Mouse (Mus musculus) stomach, postnatal 0 days (tissue): Measurements from ENCODE around the gene Cenpq. TPM values are rescaled to one million over a fixed set of nuclear protein-coding genes. Genes with fewer than 3 reads are reported as not detected.

Experiments used
- ATAC-seq: fragments of 200-750 bp; cut with Nextera tagmentation; 2 replicates; pipeline ENCODE4 v1.8.0; 2017; ENCODE audit not compliant: low FRiP score, low TSS enrichment
- DNase-seq: peaks from one replicate; pipeline ENCODE4 v3.0.0-alpha.2; 2016; ENCODE audit warnings: low spot score
- H3K27ac ChIP-seq: fragments of 300-500 bp; sonication (generic); replicated peaks from 2 replicates; pipeline ENCODE4 v1.5.1; 2014; ENCODE audit warnings: mild to moderate bottlenecking, control low read depth
- H3K27me3 ChIP-seq: fragments of 300-500 bp; sonication (generic); 2 replicates; pipeline ENCODE4 v1.6.1; 2014; ENCODE audit warnings: low read length; ENCODE audit not compliant: control insufficient read depth, insufficient read depth
- H3K36me3 ChIP-seq: fragments of 300-500 bp; sonication (generic); 2 replicates; pipeline ENCODE4 v1.6.1; 2014; ENCODE audit warnings: low read length, mixed read lengths; ENCODE audit not compliant: control insufficient read depth, insufficient read depth
- H3K4me1 ChIP-seq: fragments of 300-500 bp; sonication (generic); replicated peaks from 2 replicates; pipeline ENCODE4 v1.6.1; 2014; ENCODE audit warnings: antibody characterized with exemption; ENCODE audit not compliant: control insufficient read depth, insufficient read depth
- H3K4me2 ChIP-seq: fragments of 300-500 bp; sonication (generic); replicated peaks from 2 replicates; pipeline ENCODE4 v1.6.1; 2014; ENCODE audit warnings: low read depth, mild to moderate bottlenecking, control low read depth, moderate library complexity
- H3K4me3 ChIP-seq: fragments of 300-500 bp; sonication (generic); 2 replicates; pipeline ENCODE4 v1.5.1; 2014; ENCODE audit warnings: low read depth, low read length, control low read depth
- H3K9ac ChIP-seq: fragments of 300-500 bp; sonication (generic); 2 replicates; pipeline ENCODE4 v1.6.1; 2014; ENCODE audit warnings: mild to moderate bottlenecking, low read length, control low read depth, mixed read lengths
- H3K9me3 ChIP-seq: fragments of 300-500 bp; sonication (generic); 2 replicates; pipeline ENCODE4 v1.6.1; 2016; ENCODE audit warnings: low read length; ENCODE audit not compliant: control insufficient read depth
- CTCF ChIP-seq: IDR thresholded peaks from 2 replicates; pipeline ENCODE4 v1.5.1; 2016; ENCODE audit warnings: antibody characterized with exemption, low read depth, mild to moderate bottlenecking, moderate library complexity
- EP300 ChIP-seq: optimal IDR thresholded peaks from 2 replicates; pipeline ENCODE3; 2016; ENCODE audit warnings: antibody characterized with exemption
- WGBS: fragments of 180-500 bp; shearing (Covaris S2); extraction: QIAGEN DNeasy Blood & Tissue Kit; methylation state at CpG from one replicate; pipeline ENCODE4 v1.1.7; 2014; 5-methylcytosine and 5-hydroxymethylcytosine counted together
- polyA plus RNA-seq: library from polyadenylated mRNA; unstranded; fragments of >200 nt; fragmentation: Nextera tagmentation; extraction: Ambion mirVana; gene quantifications from 2 replicates; pipeline ENCODE4 v1.2.1, GENCODE M21; 2015

Gene Cenpq
- polyA plus RNA-seq, 1 experiment from 2014 or later = 10.0 TPM

DNA sequence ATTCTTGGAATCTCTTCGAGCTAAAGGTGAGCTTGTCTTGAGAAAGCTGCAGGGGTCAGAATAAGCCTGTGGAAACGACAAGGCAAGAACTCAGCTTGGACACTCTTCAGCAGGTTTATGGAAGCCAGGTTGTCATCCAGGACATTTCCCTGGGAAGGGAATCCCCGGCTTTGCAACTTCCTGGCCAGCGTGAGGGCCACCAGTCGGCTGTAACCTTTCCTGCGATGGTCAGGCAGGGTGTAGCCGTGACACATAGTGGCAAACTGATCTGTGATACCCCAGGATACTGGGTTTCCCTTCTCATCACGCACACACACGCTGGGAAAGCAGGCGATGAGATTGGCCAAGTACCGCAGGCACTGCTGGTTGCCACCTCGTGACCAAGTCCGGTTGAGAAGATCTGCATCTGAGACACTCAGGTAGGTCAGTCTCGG, 30.1 kb downstream of the Cenpq start:
- Histone ChIP-seq H3K4me1 (0 out of 2 replicates have a peak, but pooled peaks cover 2% of the 10 kb centered on the region), H3K9ac (peak overlapping the region; percentile 18; the same call in 1 of the 2 replicates), H3K27ac (no peak overlapping the region), H3K4me3 (no peak overlapping the region), H3K36me3 (no peaks in the 10 kb centered on the region), H3K4me2 (peak overlapping the region; percentile 34; the same call in 1 of the 2 replicates), H3K27me3 (no peaks in the 10 kb centered on the region), H3K9me3 (no peaks in the 10 kb centered on the region)
- no peak for TF ChIP-seq CTCF
- no peak for TF ChIP-seq EP300
- DNase-seq = no peak
- no peak for ATAC-seq
- 11% methylated on average over 13 of the region's 14 CpGs for WGBS

DNA sequence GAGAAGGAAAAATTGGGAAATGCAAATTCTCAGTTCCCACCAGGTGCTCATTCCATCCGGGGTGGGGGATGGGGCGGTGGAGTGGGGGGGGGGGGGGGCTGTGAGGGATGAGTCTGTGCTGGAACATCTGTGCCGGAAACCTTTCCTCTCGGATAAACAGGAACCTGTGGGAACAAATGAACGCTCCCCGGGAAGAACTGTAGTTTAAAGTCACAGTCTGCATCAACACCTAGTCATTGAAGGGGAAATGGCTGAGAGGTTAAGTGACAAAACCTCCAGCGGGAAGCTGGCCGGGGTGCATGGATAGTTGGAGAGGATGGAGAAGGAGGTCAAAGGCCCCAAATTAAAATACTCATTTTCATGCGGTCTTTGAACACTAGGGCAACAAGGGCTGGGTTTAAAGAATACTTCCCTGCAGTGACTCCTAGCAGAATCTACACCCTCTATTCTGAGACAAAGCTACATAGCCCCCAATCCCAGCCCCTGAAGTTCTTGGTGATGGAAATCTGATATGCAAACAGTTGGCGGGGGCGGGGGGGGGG, 30.7 kb downstream of the Cenpq start:
- Histone ChIP-seq H3K36me3 (no peaks in the 10 kb centered on the region), H3K27me3 (no peaks in the 10 kb centered on the region), H3K27ac (no peak overlapping the region), H3K9me3 (no peaks in the 10 kb centered on the region), H3K4me2 (no peak overlapping the region), H3K4me3 (no peak overlapping the region), H3K9ac (no peak overlapping the region), H3K4me1 (0 out of 2 replicates have a peak, but pooled peaks cover 2% of the 10 kb centered on the region)
- no peak for TF ChIP-seq EP300
- no peak for TF ChIP-seq CTCF
- ATAC-seq (no peak), DNase-seq (no peak)
- WGBS = 12% methylated on average over 11 of the region's 11 CpGs

- DNase-seq = no peak
- Histone ChIP-seq H3K9ac (no peak overlapping the region), H3K27me3 (no peaks in the 10 kb centered on the region), H3K4me1 (0 out of 2 replicates have a peak, but pooled peaks cover 2% of the 10 kb centered on the region), H3K4me3 (no peak overlapping the region), H3K36me3 (no peaks in the 10 kb centered on the region), H3K4me2 (no peak overlapping the region), H3K9me3 (no peaks in the 10 kb centered on the region), H3K27ac (no peak overlapping the region)
- no peak for ATAC-seq
- 56% methylated on average over 4 of the region's 4 CpGs for WGBS
- TF ChIP-seq CTCF (no peak), EP300 (no peak)
Observed at GRCm38 (mm10) chr17:40903345-40903744, 31.5 kb downstream of the Cenpq start.

DNA sequence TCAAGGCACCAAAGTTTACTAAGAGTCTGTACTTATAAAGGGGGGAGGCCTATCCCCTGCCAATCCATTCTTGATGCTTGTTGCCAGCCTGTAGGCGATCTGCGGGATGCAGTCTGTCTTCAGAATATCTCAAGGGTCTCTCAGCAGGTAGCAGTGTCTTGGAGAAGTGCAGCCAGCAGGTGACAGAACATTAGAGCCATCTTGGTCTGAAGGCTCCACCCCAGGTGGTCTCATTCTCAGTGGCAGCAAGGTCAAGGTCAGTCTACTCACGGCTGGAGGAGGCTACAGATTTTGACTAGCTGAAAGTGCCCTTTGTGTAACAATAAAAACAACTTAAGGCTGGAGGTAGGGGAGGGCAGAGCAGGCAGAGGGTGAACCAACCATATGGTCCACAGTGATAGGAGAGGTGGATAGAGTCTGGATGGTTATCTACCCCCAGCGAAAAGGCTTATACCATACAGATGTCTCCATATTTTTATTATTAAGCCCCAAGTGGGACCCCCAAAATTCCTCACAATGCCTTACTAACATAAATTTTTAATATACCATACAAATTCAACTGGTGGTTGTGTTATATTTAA, 35.0 kb downstream of the Cenpq start:
- no peaks in the 10 kb centered on the region for H3K27me3 ChIP-seq
- ATAC-seq = no peak
- TF ChIP-seq CTCF (no peak), EP300 (no peak)
- H3K4me2 ChIP-seq = no peak overlapping the region
- no peaks in the 10 kb centered on the region for H3K9me3 ChIP-seq
- H3K36me3 ChIP-seq = no peaks in the 10 kb centered on the region
- no peak overlapping the region for H3K27ac ChIP-seq
- 52% methylated on average over 4 of the region's 4 CpGs for WGBS
- H3K4me3 ChIP-seq = no peak overlapping the region
- no peak for DNase-seq
- H3K4me1 ChIP-seq = 0 out of 2 replicates have a peak, but pooled peaks cover 2% of the 10 kb centered on the region
- H3K9ac ChIP-seq = no peak overlapping the region

GRCm38 (mm10) chr17:40896863-40897262, 38.0 kb downstream of the Cenpq start:
- ATAC-seq (no peak), DNase-seq (no peak)
- Histone ChIP-seq H3K9ac (no peak overlapping the region), H3K36me3 (no peaks in the 10 kb centered on the region), H3K27ac (no peak overlapping the region), H3K9me3 (no peaks in the 10 kb centered on the region), H3K4me2 (no peak overlapping the region), H3K4me1 (no peaks in the 10 kb centered on the region), H3K27me3 (no peaks in the 10 kb centered on the region), H3K4me3 (no peak overlapping the region)
- WGBS = 50% methylated on average over 1 of the region's 1 CpGs
- TF ChIP-seq CTCF (peak; percentile 77), EP300 (no peak)

- Histone ChIP-seq H3K4me2 (no peak overlapping the region), H3K27me3 (no peaks in the 10 kb centered on the region), H3K36me3 (no peaks in the 10 kb centered on the region), H3K27ac (no peak overlapping the region), H3K4me1 (no peaks in the 10 kb centered on the region), H3K9me3 (no peaks in the 10 kb centered on the region), H3K9ac (no peak overlapping the region), H3K4me3 (no peak overlapping the region)
- WGBS = 79% methylated on average over 4 of the region's 4 CpGs
- TF ChIP-seq EP300 = no peak
- TF ChIP-seq CTCF = no peak
- ATAC-seq = no peak
- DNase-seq = no peak
Observed at GRCm38 (mm10) chr17:40887849-40888536, 46.9 kb downstream of the Cenpq start.
